In genomic region chr12:15849861-15850294, GRCm38 (mm10) we compare ENCODE assay signal across 8 mouse cellular contexts. TPM values are rescaled to one million over a fixed set of nuclear protein-coding genes. Genes with fewer than 3 reads are reported as not detected.
A peak's percentile ranks its signal among the peaks of the same experiment; 100 is the strongest.
DNase-seq lines count a peak whose midpoint lies in the region; ATAC-seq and TF ChIP-seq lines count a peak whose summit lies in the region.

No protein-coding gene starts in this region.

- DNase-seq in liver, adult 2 months (ENCODE audit: extremely low read depth, low read depth, low spot score) = peak; percentile 98
- DNase-seq in liver, embryonic 11.5 days (ENCODE audit: low spot score) = no peak
- peak; percentile 79 for DNase-seq in heart, postnatal 25 days (ENCODE audit: low spot score)
- DNase-seq in neural tube, embryonic 10.5 days (ENCODE audit: extremely low spot score, low spot score) = peak; percentile 12
- no peak for DNase-seq in MN1 (ENCODE audit: low spot score)

- no peak overlapping the region for H3K27ac ChIP-seq in liver, adult 2 months (replicated peaks; ENCODE audit: insufficient read depth, low read depth, low read length)
- no peak overlapping the region for H3K27ac ChIP-seq in liver, embryonic 11.5 days (ENCODE audit: low read depth, low read length)
- peak overlapping the region; percentile 23 for H3K27ac ChIP-seq in embryonic fibroblast, embryonic 13.5 days (ENCODE audit: insufficient read depth, low read length)
- H3K27ac ChIP-seq in forebrain, embryonic 15.5 days (replicated peaks) = no peak overlapping the region

- H3K9ac ChIP-seq in liver, adult 2 months (ENCODE audit: low read depth, low read length) = no peak overlapping the region
- H3K9ac ChIP-seq in liver, embryonic 11.5 days (ENCODE audit: low read depth, low read length) = no peak overlapping the region
- no peak overlapping the region for H3K9ac ChIP-seq in forebrain, embryonic 15.5 days (replicated peaks)

- intact Hi-C loops in heart, postnatal 25 days (cut with DNase I) = no loop called here

- 13% methylated on average over 3 of the region's 3 CpGs for WGBS in liver, adult 2 months
- WGBS in liver, embryonic 11.5 days = 83% methylated on average over 3 of the region's 3 CpGs
- WGBS in forebrain, embryonic 15.5 days = 75% methylated on average over 3 of the region's 3 CpGs

- no peak for TF ChIP-seq CTCF in liver, adult 2 months (IDR thresholded peaks at IDR 0.05; ENCODE audit: low read depth, low read length)
- TF ChIP-seq CTCF in embryonic fibroblast, embryonic 13.5 days (IDR thresholded peaks at IDR 0.05; ENCODE audit: borderline replicate concordance, insufficient read depth, low read length) = no peak

- TF ChIP-seq POLR2A in liver, adult 2 months (IDR thresholded peaks at IDR 0.05; ENCODE audit: extremely low read depth, insufficient read depth, low read length) = no peak
- TF ChIP-seq POLR2A in embryonic fibroblast, embryonic 13.5 days (IDR thresholded peaks at IDR 0.05; ENCODE audit: low read depth, low read length) = no peak

- no peaks in the 10 kb centered on the region for H3K27me3 ChIP-seq in liver, adult 2 months (ENCODE audit: control insufficient read depth, insufficient read depth, low read length)
- no peaks in the 10 kb centered on the region for H3K27me3 ChIP-seq in liver, embryonic 11.5 days (replicated peaks; ENCODE audit: control insufficient read depth, insufficient read depth, low read length)
- H3K27me3 ChIP-seq in forebrain, embryonic 15.5 days = no peaks in the 10 kb centered on the region

- no peak overlapping the region for H3K4me3 ChIP-seq in liver, adult 2 months (ENCODE audit: insufficient read depth, low read depth, low read length)
- no peak overlapping the region for H3K4me3 ChIP-seq in liver, embryonic 11.5 days (ENCODE audit: low read depth, low read length)
- no peak overlapping the region for H3K4me3 ChIP-seq in embryonic fibroblast, embryonic 13.5 days (ENCODE audit: insufficient read depth, low read length)
- no peak overlapping the region for H3K4me3 ChIP-seq in forebrain, embryonic 15.5 days

- no peaks in the 10 kb centered on the region for H3K36me3 ChIP-seq in liver, adult 2 months (ENCODE audit: control insufficient read depth, insufficient read depth, low read length)
- H3K36me3 ChIP-seq in liver, embryonic 11.5 days (ENCODE audit: control insufficient read depth, insufficient read depth, low read length) = no peaks in the 10 kb centered on the region
- H3K36me3 ChIP-seq in forebrain, embryonic 15.5 days = no peaks in the 10 kb centered on the region

- no peak overlapping the region for H3K4me2 ChIP-seq in liver, embryonic 11.5 days
- H3K4me2 ChIP-seq in forebrain, embryonic 15.5 days (replicated peaks) = no peak overlapping the region

- peaks cover 9% of the 10 kb centered on the region for H3K4me1 ChIP-seq in liver, adult 2 months (ENCODE audit: control insufficient read depth, insufficient read depth, low read length)
- no peaks in the 10 kb centered on the region for H3K4me1 ChIP-seq in liver, embryonic 11.5 days (replicated peaks; ENCODE audit: control insufficient read depth, insufficient read depth, low read length)
- H3K4me1 ChIP-seq in embryonic fibroblast, embryonic 13.5 days (ENCODE audit: control insufficient read depth, insufficient read depth, low read length) = peaks cover 8% of the 10 kb centered on the region
- H3K4me1 ChIP-seq in forebrain, embryonic 15.5 days = 0 out of 2 replicates have a peak, but pooled peaks cover 3% of the 10 kb centered on the region

- no peaks in the 10 kb centered on the region for H3K79me2 ChIP-seq in liver, adult 2 months (ENCODE audit: control insufficient read depth, insufficient read depth, low read length)

- no peaks in the 10 kb centered on the region for H3K9me3 ChIP-seq in liver, embryonic 11.5 days (ENCODE audit: control insufficient read depth, low read length)
- H3K9me3 ChIP-seq in forebrain, embryonic 15.5 days = no peaks in the 10 kb centered on the region

- no peak for ATAC-seq in liver, embryonic 11.5 days (replicated peaks; ENCODE audit: low FRiP score)
- no peak for ATAC-seq in forebrain, embryonic 15.5 days (replicated peaks)
- no peak for ATAC-seq in CD4-positive, CD25-positive, alpha-beta regulatory T cell, adult 4 months

RNA-seq across cellular contexts. Expression of gene Trib2, which starts 33.2 kb away (rescaled TPM):
- total RNA-seq in liver, adult 2 months (2014; rRNA removed) = 2.2 and 2.3 TPM in 2 replicates
- 0.81 and 1.0 TPM in 2 replicates for polyA plus RNA-seq in liver, adult 2 months (2012; rRNA removed)
- 6.4 and 9.4 TPM in 2 replicates for polyA plus RNA-seq in liver, embryonic 11.5 days (2014; fragmentation: Nextera tagmentation; extraction: Ambion mirVana)
- polyA plus RNA-seq in embryonic fibroblast, embryonic 13.5 days (2011; ENCODE audit: insufficient read length, low read depth, missing spikeins) = 30.2 and 34.0 TPM in 2 replicates
- 10 to 100 TPM; 39.1 to 41.1 TPM for total RNA-seq in heart, postnatal 25 days (2021)
- 96.2 and 105 TPM in 2 replicates for polyA plus RNA-seq in forebrain, embryonic 15.5 days (2015; fragmentation: Nextera tagmentation; extraction: Ambion mirVana)
- polyA plus RNA-seq in CD4-positive, CD25-positive, alpha-beta regulatory T cell, adult 4 months (2017; shearing (Covaris generic)) = 10 to 100 TPM; 76.7 to 80.4 TPM

Comparison
In these comparisons a context has a peak if more than half of its experiments do, and no peak if none do; other contexts are left out.
1. DNase-seq: peak in liver, adult 2 months (single experiment), heart, postnatal 25 days (single experiment) and neural tube, embryonic 10.5 days (single experiment); none in liver, embryonic 11.5 days (single experiment) and MN1 (single experiment).